Mouse (Mus musculus) lung, embryonic 14.5 days (tissue): ENCODE data around the gene Nipal3. TPM values are rescaled to one million over a fixed set of nuclear protein-coding genes. Genes with fewer than 3 reads are reported as not detected.

ENCODE experiments used
- ATAC-seq: fragments of 200-750 bp; cut with Nextera tagmentation; 2 replicates; pipeline ENCODE4 v1.8.0; 2017; ENCODE audit warnings: mild to moderate bottlenecking, moderate TSS enrichment, moderate library complexity; ENCODE audit not compliant: insufficient read depth
- DNase-seq: peaks from one replicate; pipeline ENCODE4 v3.0.0-alpha.2; 2015
- H3K27ac ChIP-seq: fragments of 300-500 bp; sonication (generic); 2 replicates; pipeline ENCODE4 v1.5.1; 2014; ENCODE audit warnings: low read depth, mild to moderate bottlenecking, moderate library complexity
- H3K27me3 ChIP-seq: fragments of 300-500 bp; sonication (generic); 2 replicates; pipeline ENCODE4 v1.6.1; 2014; ENCODE audit warnings: low read length, control low read depth; ENCODE audit not compliant: insufficient read depth
- H3K36me3 ChIP-seq: fragments of 300-500 bp; sonication (generic); 2 replicates; pipeline ENCODE4 v1.6.1; 2014; ENCODE audit warnings: control low read depth; ENCODE audit not compliant: insufficient read depth
- H3K4me1 ChIP-seq: fragments of 300-500 bp; sonication (generic); 2 replicates; pipeline ENCODE4 v1.6.1; 2014; ENCODE audit warnings: antibody characterized with exemption, control low read depth; ENCODE audit not compliant: insufficient read depth
- H3K4me2 ChIP-seq: fragments of 300-500 bp; sonication (generic); 2 replicates; pipeline ENCODE4 v1.6.1; 2014; ENCODE audit warnings: mild to moderate bottlenecking
- H3K4me3 ChIP-seq: fragments of 300-500 bp; sonication (generic); 2 replicates; pipeline ENCODE4 v1.5.1; 2014; ENCODE audit warnings: low read depth, low read length
- H3K9ac ChIP-seq: fragments of 300-500 bp; sonication (generic); 2 replicates; pipeline ENCODE4 v1.6.1; 2014
- H3K9me3 ChIP-seq: fragments of 300-500 bp; sonication (generic); 2 replicates; pipeline ENCODE4 v1.6.1; 2016; ENCODE audit warnings: low read depth, low read length, control low read depth
- CTCF ChIP-seq: IDR thresholded peaks from 2 replicates; pipeline ENCODE4 v1.5.1; 2016; ENCODE audit warnings: antibody characterized with exemption, low read depth
- WGBS: fragments of 180-500 bp; shearing (Covaris S2); extraction: QIAGEN DNeasy Blood & Tissue Kit; methylation state at CpG from one replicate; pipeline ENCODE4 v1.1.7; 2014; 5-methylcytosine and 5-hydroxymethylcytosine counted together
- microRNA counts: library from miRNA; unstranded; fragments of <30 nt; microRNA quantifications from one replicate; lab custom pipeline; 2016
- microRNA-seq: library from miRNA; unstranded; fragments of <30 nt; microRNA quantifications from one replicate; pipeline ENCODE4, GENCODE M21; 2016; ENCODE audit warnings: borderline number of aligned reads
- polyA plus RNA-seq: library from polyadenylated mRNA; unstranded; fragments of >200 nt; fragmentation: Nextera tagmentation; extraction: Ambion mirVana; gene quantifications from 2 replicates; pipeline ENCODE4 v1.2.1, GENCODE M21; 2014

Nipal3 gene
- polyA plus RNA-seq, 1 experiment from 2014 or later: 3.4 TPM

DNA sequence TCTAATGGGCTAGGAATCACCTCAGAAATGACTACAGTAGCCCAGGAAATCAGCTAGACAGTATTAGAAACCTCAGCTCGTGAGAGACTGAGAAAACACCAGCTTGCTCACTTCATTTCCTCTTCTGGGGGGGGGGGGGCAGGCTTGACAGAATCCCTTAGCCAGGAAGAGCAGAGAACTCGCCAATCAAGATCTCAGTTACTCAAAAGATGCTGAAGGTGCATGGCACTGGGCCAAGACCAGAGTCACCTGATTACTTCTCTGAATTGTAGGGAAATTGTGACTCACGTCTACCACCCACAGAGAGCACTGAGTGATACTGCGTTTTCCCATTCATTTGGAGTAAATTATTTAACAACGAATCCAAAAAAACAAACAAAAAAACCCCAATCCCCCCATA lies 88.7 kb downstream of the Nipal3 start:
- DNase-seq: peak; percentile 52
- TF ChIP-seq CTCF: no peak
- ATAC-seq: no peak
- Histone ChIP-seq H3K27me3 (no peaks in the 10 kb centered on the region), H3K9me3 (no peaks in the 10 kb centered on the region), H3K9ac (no peak overlapping the region), H3K4me2 (no peak overlapping the region), H3K4me1 (no peaks in the 10 kb centered on the region), H3K36me3 (no peaks in the 10 kb centered on the region), H3K27ac (no peak overlapping the region), H3K4me3 (no peak overlapping the region)
- WGBS: 41% methylated on average over 5 of the region's 5 CpGs

GRCm38 (mm10) chr4:135404916-135405315 lies 89.9 kb downstream of the Nipal3 start:
- H3K4me2 ChIP-seq: no peak overlapping the region
- H3K27me3 ChIP-seq: no peaks in the 10 kb centered on the region
- WGBS: 79% methylated on average over 2 of the region's 2 CpGs
- H3K4me1 ChIP-seq: no peaks in the 10 kb centered on the region
- no peak for ATAC-seq
- no peaks in the 10 kb centered on the region for H3K9me3 ChIP-seq
- no peaks in the 10 kb centered on the region for H3K36me3 ChIP-seq
- DNase-seq: no peak
- no peak overlapping the region for H3K9ac ChIP-seq
- TF ChIP-seq CTCF: no peak
- H3K27ac ChIP-seq: no peak overlapping the region
- H3K4me3 ChIP-seq: no peak overlapping the region

GRCm38 (mm10) chr4:135404048-135404447 lies 90.8 kb downstream of the Nipal3 start:
- Histone ChIP-seq H3K9me3 (no peaks in the 10 kb centered on the region), H3K36me3 (no peaks in the 10 kb centered on the region), H3K4me1 (no peaks in the 10 kb centered on the region), H3K27me3 (peaks cover under 1% of the 10 kb centered on the region; the same call in 1 of the 2 replicates), H3K4me3 (no peak overlapping the region), H3K27ac (no peak overlapping the region), H3K4me2 (no peak overlapping the region), H3K9ac (no peak overlapping the region)
- 55% methylated on average over 10 of the region's 10 CpGs for WGBS
- no peak for TF ChIP-seq CTCF
- DNase-seq (no peak), ATAC-seq (no peak)

DNA sequence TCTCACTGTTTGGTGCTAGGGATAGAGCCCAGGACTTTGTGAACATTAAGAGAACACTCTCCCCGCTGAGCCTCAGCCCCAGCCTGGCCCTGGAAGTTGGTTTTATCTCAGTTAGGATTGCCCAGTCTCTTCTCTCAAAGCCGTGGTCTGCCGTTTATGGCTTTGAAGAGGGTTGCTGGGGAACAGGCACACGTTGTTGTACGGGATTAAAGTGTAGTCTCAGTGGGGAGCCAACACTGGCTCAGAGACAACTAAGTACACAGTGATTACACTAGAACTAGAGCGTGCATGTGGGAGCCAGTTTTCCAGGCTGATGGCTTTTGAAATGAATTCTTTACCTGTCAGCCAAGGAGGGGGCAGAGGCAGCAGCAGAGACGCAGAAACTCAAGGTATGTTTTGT lies 93.0 kb downstream of the Nipal3 start:
- H3K4me2 ChIP-seq: no peak overlapping the region
- H3K4me1 ChIP-seq: no peaks in the 10 kb centered on the region
- no peaks in the 10 kb centered on the region for H3K9me3 ChIP-seq
- H3K4me3 ChIP-seq: no peak overlapping the region
- DNase-seq (no peak), ATAC-seq (no peak)
- H3K27ac ChIP-seq: no peak overlapping the region
- TF ChIP-seq CTCF: no peak
- no peaks in the 10 kb centered on the region for H3K36me3 ChIP-seq
- WGBS: 33% methylated on average over 7 of the region's 7 CpGs
- H3K27me3 ChIP-seq: peaks cover 22% of the 10 kb centered on the region
- no peak overlapping the region for H3K9ac ChIP-seq

DNA sequence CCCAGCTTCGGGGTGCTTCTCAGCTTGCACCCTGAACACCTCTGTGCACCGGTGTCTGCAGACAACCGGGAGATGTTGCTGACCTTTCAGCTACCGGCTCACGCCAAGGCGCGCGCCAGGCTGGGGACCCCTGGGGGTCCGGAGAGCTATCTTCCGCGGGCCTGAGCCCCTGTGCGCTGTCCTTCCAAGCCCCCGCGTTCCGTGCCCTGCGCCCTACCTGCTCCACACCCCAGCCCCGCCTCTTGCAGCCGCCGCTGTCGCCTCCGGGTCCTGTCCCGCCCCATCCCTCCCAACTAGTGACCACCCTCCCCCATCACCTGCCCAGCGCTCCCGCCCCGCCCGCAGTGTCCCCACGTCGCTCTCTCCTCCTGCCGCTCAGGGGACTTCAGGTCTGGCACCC lies 96.8 kb downstream of the Nipal3 start, which contains the start of gene Ncmap:
Gene Ncmap, minus strand, starts transcription at position 237 of the 400 bp plus-strand sequence.
- H3K36me3 ChIP-seq: no peaks in the 10 kb centered on the region
- H3K9me3 ChIP-seq: no peaks in the 10 kb centered on the region
- no peak within 1 kb of the TSS for H3K27ac ChIP-seq
- peaks cover 30% of the 10 kb centered on the region for H3K27me3 ChIP-seq
- TF ChIP-seq CTCF: no peak
- peak within 1 kb of the TSS; percentile 81 for H3K4me2 ChIP-seq
- H3K4me3 ChIP-seq: peak within 1 kb of the TSS; percentile 41
- no peak for DNase-seq
- WGBS: 2% methylated on average over 29 of the region's 29 CpGs
- peak within 1 kb of the TSS; percentile 46 for H3K9ac ChIP-seq
- no peaks in the 10 kb centered on the region for H3K4me1 ChIP-seq
- peak; percentile 44; the same call in 1 of the 2 replicates for ATAC-seq

DNA sequence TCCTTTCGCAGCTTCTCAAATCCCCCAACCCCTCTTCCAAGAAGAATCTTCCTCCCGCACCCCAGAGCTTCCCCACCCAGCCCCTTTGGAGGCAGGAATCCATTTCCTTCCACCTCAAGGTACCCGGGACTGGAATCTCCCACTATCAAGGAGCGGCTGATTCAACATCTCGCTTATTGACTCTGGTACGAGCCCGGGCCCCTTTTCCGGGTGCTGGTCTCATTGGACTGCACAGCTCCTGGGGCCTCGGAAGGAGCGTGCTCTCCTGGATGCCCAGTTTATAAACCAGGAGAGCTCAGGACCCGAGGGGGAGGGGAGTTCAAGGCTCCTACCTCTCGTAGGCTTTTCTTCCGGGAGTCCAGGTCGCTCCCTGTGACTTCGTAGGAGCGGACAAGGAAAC lies 97.3 kb downstream of the Nipal3 start:
- Histone ChIP-seq H3K36me3 (no peaks in the 10 kb centered on the region), H3K4me2 (peak overlapping the region; percentile 81), H3K9ac (peak overlapping the region; percentile 46), H3K27me3 (peaks cover 30% of the 10 kb centered on the region), H3K27ac (no peak overlapping the region), H3K4me1 (no peaks in the 10 kb centered on the region), H3K9me3 (no peaks in the 10 kb centered on the region), H3K4me3 (peak overlapping the region; percentile 41)
- WGBS: 2% methylated on average over 16 of the region's 16 CpGs
- ATAC-seq: no peak
- TF ChIP-seq CTCF: no peak
- DNase-seq: peak; percentile 37

DNA sequence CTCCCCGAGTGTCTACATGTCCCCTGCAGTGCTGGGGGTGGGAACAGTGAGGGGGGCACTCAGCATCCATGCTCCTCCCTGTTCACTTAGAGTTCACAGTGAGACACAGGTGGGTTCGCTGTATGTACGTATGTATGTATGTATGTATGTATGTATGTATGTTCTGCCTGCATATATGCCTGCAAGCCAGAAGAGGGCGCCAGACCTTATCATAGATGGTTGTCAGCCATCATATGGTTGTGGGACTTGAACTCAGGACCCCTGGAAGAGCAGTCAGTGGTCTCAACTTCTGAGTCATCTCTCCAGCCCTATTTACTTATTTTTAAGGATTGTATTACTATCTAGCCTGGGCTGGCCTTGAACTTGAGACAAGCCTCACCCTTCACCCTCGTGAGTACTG lies 98.5 kb downstream of the Nipal3 start:
- peak; percentile 31 for TF ChIP-seq CTCF
- ATAC-seq (no peak), DNase-seq (no peak)
- 84% methylated on average over 5 of the region's 5 CpGs for WGBS
- no peak overlapping the region for H3K4me3 ChIP-seq
- H3K9ac ChIP-seq: no peak overlapping the region
- no peaks in the 10 kb centered on the region for H3K9me3 ChIP-seq
- no peaks in the 10 kb centered on the region for H3K4me1 ChIP-seq
- peaks cover 30% of the 10 kb centered on the region for H3K27me3 ChIP-seq
- no peaks in the 10 kb centered on the region for H3K36me3 ChIP-seq
- H3K4me2 ChIP-seq: no peak overlapping the region
- no peak overlapping the region for H3K27ac ChIP-seq

MicroRNAs encoded within 50 kb of the gene (microRNA counts, 519-probe panel; counts per million panel counts)
- microRNA mmu-miR-700 (lab: Ali Mortazavi, UCI): 30.5 counts per million

Small RNA genes within 50 kb of the gene (microRNA-seq; reads per million reads assigned to microRNA genes)
- gene Gm25317 (not detected), gene Mir700 (263 reads per million, percentile 60 among the genes with 10 or more reads in this experiment)

Other genes with a start within 250 kb of the Nipal3 start
- 128 and 133 TPM in 2 replicates for gene Clic4, start 222.2 kb downstream of the Nipal3 start, polyA plus RNA-seq
- 201 and 224 TPM in 2 replicates for gene Srrm1, start 141.7 kb downstream of the Nipal3 start, polyA plus RNA-seq
- 4.6 and 6.9 TPM in 2 replicates for gene Ncmap, start 96.8 kb downstream of the Nipal3 start, polyA plus RNA-seq
- 14.0 and 14.1 TPM in 2 replicates for gene Rcan3, start 61.2 kb downstream of the Nipal3 start, polyA plus RNA-seq
- gene Stpg1, start 248 bp downstream of the Nipal3 start, polyA plus RNA-seq: 0.14 and 0.29 TPM in 2 replicates
- 2.5 and 3.3 TPM in 2 replicates for gene Grhl3, start 78.6 kb upstream of the Nipal3 start, polyA plus RNA-seq
- gene Ifnlr1, start 191.2 kb upstream of the Nipal3 start, polyA plus RNA-seq: 1.6 and 1.7 TPM in 2 replicates
- 0.12 TPM in 1 of 2 replicates, not detected in the other for gene Il22ra1, start 233.1 kb upstream of the Nipal3 start, polyA plus RNA-seq